Mouse (Mus musculus) ES-CJ7 (cell line): Measurements from ENCODE around the gene Peak1.
"Not testable (repeated sequence)": the region's sequence is repeated elsewhere in the genome, so short reads cannot be mapped to it uniquely, and the experiment has no call there.

Source experiments
- DNase-seq: peaks from one replicate; pipeline ENCODE4 v3.0.0; 2011; ENCODE audit warnings: low read depth, low spot score

The Peak1 gene

GRCm38 (mm10) chr9:56417948-56418737 lies at the start of gene Peak1, which contains the start of gene Hmg20a:
Gene Peak1, minus strand, starts transcription at chr9:56418067.
Gene Hmg20a, plus strand, starts transcription at chr9:56418609.
- DNase-seq: peak; percentile 100

- DNase-seq: no peak
Observed at GRCm38 (mm10) chr9:56466251-56466650, 48.4 kb upstream of the Peak1 start.

GRCm38 (mm10) chr9:56464863-56465654 lies 47.2 kb upstream of the Peak1 start:
- DNase-seq: no peak

GRCm38 (mm10) chr9:56463686-56464515 lies 46.0 kb upstream of the Peak1 start:
- no peak for DNase-seq

- DNase-seq: no peak
Observed at GRCm38 (mm10) chr9:56463046-56463445, 45.2 kb upstream of the Peak1 start.

- DNase-seq: no peak
Observed at GRCm38 (mm10) chr9:56462606-56463005, 44.7 kb upstream of the Peak1 start.

GRCm38 (mm10) chr9:56460987-56461386 lies 43.1 kb upstream of the Peak1 start:
- no peak for DNase-seq

GRCm38 (mm10) chr9:56456426-56456825 lies 38.6 kb upstream of the Peak1 start:
- DNase-seq: no peak

- no peak for DNase-seq
Observed at GRCm38 (mm10) chr9:56453038-56453815, 35.4 kb upstream of the Peak1 start.

- DNase-seq: no peak
Observed at GRCm38 (mm10) chr9:56451570-56451969, 33.7 kb upstream of the Peak1 start.

- DNase-seq: no peak
Observed at GRCm38 (mm10) chr9:56439699-56440098, 21.8 kb upstream of the Peak1 start.

- DNase-seq: not testable (repeated sequence)
Observed at GRCm38 (mm10) chr9:56437300-56437892, 19.5 kb upstream of the Peak1 start.

- DNase-seq: no peak
Observed at GRCm38 (mm10) chr9:56435821-56436526, 18.1 kb upstream of the Peak1 start.

GRCm38 (mm10) chr9:56424861-56425260 lies 7.0 kb upstream of the Peak1 start:
- no peak for DNase-seq

- DNase-seq: no peak
Observed at GRCm38 (mm10) chr9:56421991-56422390, 4.1 kb upstream of the Peak1 start.

- no peak for DNase-seq
Observed at GRCm38 (mm10) chr9:56420892-56421601, 3.2 kb upstream of the Peak1 start.

GRCm38 (mm10) chr9:56420236-56420635 lies 2.4 kb upstream of the Peak1 start:
- DNase-seq: no peak

GRCm38 (mm10) chr9:56418738-56419239 lies 922 bp upstream of the Peak1 start:
- peak; percentile 83 for DNase-seq

GRCm38 (mm10) chr9:56417415-56417947 lies 386 bp downstream of the Peak1 start:
- DNase-seq: peak; percentile 66
